Mouse (Mus musculus) CD8-positive naive resting alpha-beta T cell, adult 2 months (primary cell): Measurements from ENCODE around the gene Olfr1047.
"Not testable (repeated sequence)": the region's sequence is repeated elsewhere in the genome, so short reads cannot be mapped to it uniquely, and the experiment has no call there.

Source experiments
- DNase-seq, 2 experiments: peaks; one replicate each; pipeline ENCODE4 v3.0.0; 2022; ENCODE audit warnings: low read depth in 2 of 2, low spot score in 2 of 2

Olfr1047 gene

GRCm38 (mm10) chr2:86231301-86231700 lies at the start of gene Olfr1047:
Gene Olfr1047 (minus strand): TSS chr2:86231401.
- no peak for DNase-seq

DNA sequence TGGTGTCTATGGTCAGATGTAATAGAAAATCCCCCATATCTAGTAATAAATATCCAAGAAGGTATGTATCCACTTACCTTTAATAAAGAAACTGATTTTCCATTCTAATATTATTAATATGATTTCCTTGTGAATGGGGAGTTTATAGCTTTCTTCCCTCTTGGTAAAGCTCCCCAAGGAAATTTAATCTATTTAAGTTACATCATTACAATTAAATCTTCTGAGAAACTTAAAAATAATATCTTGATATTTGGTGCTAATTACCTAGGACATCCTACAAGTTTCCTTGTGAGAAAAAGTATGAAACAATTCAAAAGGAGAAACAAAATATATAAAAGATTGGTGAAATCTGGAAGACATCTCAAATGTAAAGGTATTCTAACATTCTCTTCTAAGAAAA lies 47.8 kb upstream of the Olfr1047 start, which contains the start of gene Olfr1051:
Gene Olfr1051 (minus strand): TSS at position 101 of the 400 bp plus-strand sequence.
- DNase-seq, result not testable (repeated sequence)

- DNase-seq, result not testable (repeated sequence)
These were observed 27.0 kb upstream of the Olfr1047 start, which contains the start of gene Olfr1049 for GRCm38 (mm10) chr2:86258228-86258627. Gene Olfr1049 (minus strand): TSS chr2:86258328.

DNA sequence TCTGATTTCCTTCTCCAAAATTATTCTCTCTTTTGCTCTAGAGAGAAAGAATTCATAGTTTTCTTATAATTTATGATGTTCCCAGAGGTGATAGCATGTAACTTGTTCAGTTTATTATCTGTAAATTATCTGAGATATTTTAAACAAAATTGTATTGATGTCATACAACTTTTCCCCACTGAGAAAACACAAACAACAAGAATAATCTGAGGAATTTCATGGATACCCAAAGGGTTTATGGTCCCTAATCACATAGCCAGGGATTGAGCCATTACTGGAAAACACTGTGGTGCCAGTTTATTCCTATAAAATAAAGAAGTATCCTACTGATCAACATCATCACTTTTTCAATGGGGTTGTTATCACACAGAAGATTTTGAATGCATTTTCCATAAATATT lies 9.0 kb upstream of the Olfr1047 start, which contains the start of gene Olfr1048:
Gene Olfr1048 (minus strand): TSS at position 101 of the 400 bp plus-strand sequence.
- DNase-seq, result no peak

- DNase-seq, result no peak
These were observed 12.0 kb downstream of the Olfr1047 start, which contains the start of gene Olfr1046 for GRCm38 (mm10) chr2:86219214-86219613. Gene Olfr1046 (minus strand): TSS chr2:86219314.

GRCm38 (mm10) chr2:86202909-86203308 lies 28.3 kb downstream of the Olfr1047 start, which contains the start of gene Olfr1045:
Gene Olfr1045 (minus strand): TSS chr2:86203009.
- DNase-seq, result no peak

DNA sequence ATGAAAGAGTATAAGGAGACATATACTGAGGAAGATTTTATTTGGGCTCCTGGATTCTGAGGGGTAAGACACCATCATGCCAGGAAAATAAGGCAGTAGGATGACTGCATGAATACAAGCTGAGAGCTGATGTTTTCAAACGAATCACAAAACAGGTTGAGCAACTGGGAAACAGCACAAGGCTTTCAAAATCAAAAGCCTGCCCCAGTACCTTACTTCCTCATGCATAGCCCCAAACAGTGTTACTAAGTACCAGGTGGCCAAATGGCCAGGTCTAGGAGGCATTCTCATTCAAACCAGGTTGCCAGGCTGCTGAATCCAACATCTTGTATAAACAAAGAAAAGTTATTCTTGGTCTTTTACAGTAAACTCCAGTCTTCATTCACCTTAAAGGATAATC lies 35.3 kb downstream of the Olfr1047 start:
- DNase-seq, result no peak

DNA sequence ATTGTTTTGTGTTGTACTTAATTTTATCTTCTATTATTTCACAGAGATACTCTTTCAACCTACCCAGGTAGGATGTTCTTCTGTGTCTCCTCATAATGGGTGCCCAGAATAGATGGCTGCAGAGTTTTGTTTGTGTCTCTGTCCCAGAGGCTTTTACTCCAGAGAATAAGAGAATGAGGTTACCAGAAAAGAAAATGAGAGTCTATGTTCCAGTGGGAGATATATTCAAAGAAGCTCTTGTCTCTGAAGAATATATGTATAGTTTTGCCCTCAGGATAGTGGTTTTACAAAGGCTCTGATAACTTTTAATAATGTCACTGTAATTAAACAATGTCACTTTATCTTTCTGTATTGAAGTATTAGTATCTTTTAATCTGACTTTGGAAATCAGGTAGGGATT lies 45.6 kb downstream of the Olfr1047 start, which contains the start of gene Olfr52:
Gene Olfr52 (minus strand): TSS at position 101 of the 400 bp plus-strand sequence.
- DNase-seq, result no peak

DNA sequence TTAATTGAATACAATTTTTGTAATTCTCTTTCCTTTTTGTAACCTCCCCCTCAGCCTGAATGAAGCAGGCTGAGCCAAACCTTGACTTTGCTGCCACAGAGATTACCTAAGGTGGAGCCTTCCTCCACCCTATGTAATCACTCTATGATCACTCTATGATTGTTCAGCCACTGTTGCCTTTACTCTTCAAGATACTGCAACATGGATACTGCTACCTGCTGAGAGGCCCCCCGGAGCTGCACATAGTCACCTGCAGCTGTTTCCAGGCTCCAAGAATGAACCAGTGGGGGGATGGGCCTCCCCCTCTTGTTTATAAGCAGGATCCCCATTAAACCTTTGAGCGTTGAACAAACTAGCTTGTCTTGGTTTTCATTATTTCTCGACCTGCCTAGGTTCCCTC lies 51.3 kb downstream of the Olfr1047 start:
- no peak for DNase-seq

DNA sequence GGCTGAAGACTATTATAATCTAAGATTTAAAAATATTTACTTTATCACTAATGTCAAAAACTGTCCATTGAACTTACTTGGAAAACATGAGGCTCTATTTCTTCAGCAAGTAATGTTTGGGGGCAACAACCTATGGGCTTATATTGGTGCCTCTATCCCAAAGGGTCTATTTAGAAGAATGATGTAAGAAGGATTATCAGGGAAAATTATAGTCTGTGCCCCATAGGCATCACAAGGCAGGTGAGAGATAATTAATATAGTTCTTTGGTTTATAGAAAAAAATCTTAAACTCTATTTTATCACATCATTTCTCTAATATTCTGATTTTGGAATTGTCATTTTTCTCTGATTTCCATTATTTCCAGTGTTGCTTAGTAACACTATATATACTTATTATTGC lies 53.5 kb downstream of the Olfr1047 start, which contains the start of gene Olfr1044:
Gene Olfr1044 (minus strand): TSS at position 101 of the 400 bp plus-strand sequence.
- DNase-seq, result no peak
